Mouse (Mus musculus): Measurements from ENCODE around the gene 4930402H24Rik.

4930402H24Rik gene

DNA sequence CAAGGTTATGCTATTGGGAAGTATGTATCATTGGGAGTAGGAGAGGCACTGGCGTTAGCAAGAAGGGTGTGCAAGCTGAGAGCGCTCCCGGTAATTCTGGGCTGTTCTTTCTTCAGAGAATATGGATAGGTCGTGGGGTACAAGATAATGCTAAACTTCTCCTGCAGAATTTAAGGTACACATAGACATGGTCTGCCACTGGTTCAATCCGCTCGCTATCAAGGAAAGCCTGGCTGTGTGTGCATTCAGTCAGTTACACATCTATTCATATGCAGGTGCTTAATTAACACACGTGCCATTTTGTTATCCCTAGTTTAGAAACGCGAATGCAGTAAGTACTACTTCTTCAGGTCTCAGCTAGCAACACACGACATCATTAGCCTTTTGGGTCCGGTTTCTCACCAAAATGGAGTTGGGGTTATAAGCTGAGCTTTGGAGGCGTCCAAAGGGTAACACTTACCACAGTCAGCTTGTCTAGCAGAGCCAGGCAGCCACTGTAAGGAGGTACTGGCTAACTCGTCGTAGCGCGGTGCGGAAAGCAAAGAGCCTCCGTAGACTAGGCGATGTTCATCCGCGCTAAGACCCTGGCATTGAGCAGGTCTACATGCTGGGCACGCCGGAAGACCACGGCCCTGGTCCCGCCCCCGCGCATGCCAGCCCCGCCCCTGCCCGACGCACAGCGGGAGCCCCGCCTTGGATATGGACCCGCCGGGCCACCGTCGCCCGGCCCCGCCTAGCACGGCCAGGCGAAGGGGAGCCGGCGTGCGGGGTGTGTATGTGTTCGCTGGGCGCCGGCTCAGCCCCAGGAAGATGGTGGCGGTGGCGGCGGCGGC is at the start of gene 4930402H24Rik, which contains the start of gene Atrn:
Gene 4930402H24Rik, minus strand, starts transcription at position 656 of the 833 bp plus-strand sequence.
Gene Atrn, plus strand, starts transcription at position 745 of the 833 bp plus-strand sequence.
- peak; percentile 78 for DNase-seq (ENCODE audit: low read depth, low spot score)

DNA sequence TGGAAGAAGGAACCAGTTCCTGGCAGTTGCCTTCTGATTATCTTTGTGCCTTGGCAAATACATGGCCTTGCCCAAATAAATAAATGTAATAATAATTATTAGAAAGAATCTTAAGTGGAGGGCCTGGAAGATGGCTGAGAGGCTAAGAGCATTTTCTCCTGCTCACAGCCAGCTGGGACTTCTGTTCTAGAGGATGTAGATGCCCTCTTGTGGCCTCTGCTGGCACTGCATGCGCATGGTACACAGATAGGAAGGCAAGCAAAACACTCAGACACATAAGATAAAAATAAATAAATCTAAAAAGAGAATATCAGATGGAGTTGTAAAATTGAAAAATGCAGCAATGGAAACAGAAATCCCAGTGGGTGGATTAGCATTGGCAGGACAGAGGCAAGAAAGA is 44.3 kb upstream of the 4930402H24Rik start:
- DNase-seq (ENCODE audit: low read depth, low spot score), result peak; percentile 66

DNA sequence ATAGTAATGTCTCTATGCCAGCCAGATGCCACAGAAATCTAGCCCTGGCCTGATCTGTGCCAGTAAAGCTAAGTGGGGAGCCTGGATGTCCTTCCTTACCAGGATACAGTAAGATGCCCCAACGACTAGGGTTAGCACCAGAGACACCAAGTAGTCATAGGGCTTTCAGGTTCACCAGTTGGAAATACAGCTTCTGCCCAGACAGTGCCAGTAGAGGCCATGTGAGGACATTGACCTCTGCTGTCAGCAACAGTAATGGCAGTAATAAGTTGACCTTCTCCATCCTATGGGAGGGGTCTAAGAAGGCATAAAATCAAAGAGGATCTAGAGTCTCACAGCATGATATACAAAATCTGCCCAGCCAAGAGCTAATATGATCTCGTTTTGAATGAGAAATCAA is 43.6 kb upstream of the 4930402H24Rik start:
- DNase-seq (ENCODE audit: low read depth, low spot score), result no peak

DNA sequence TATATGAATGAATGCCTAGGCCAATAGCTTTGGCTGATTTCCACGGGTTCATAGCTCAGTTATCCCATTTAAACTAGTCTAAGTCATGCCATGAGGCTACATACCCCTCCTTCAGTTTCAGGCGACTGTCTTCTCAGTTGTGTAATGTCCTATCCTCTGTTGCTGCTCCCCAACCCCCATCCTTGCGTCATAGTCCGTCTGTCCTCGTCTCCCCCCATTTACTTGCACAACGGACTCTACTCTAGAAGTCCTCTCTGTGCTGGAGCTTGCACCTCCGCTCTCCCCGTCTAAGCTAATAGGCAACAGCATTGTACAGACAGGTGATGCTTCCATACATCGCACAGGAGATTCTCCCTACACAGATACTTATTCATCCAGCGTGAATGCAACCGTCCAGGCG is 26.7 kb upstream of the 4930402H24Rik start:
- DNase-seq (ENCODE audit: low read depth, low spot score), result no peak

DNA sequence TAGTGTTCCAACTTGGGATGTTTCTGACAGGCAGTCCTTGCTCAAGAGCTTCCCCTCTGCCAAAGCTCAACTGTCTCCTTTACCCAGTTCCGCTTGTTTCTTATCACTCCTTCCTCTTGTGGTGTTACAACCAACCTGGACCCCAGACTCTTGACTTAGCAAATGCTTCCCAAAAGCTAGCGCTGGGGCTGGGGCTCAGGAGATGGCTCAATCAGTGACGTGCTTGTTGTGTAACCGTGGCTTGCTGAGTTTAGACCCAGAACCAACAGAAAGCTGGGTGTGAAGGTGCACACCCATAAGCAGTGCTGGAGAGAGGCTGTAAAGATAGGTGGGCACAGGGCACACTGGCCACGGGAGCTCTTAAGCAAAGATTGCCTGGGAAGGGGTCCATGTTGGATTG is 23.8 kb upstream of the 4930402H24Rik start:
- DNase-seq (ENCODE audit: low read depth, low spot score), result no peak

DNA sequence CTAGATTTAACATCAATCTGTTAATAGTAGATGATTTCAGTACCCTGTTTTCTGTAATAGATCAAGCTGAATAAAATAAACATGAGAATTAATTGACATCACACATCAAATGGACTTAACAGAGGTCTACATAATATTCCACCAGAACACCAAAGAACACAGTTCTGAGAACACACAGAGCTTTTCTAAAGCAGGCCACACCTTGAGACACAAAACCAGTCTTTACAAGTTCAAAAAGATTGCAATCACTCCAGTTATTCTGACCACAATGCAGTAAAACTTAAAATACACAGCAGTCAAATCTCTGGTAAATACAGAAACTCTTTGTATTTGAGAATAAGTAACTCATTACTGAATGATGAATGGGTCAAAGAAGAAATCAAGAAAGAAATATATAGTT is 22.3 kb upstream of the 4930402H24Rik start:
- DNase-seq (ENCODE audit: low read depth, low spot score), result no peak

DNA sequence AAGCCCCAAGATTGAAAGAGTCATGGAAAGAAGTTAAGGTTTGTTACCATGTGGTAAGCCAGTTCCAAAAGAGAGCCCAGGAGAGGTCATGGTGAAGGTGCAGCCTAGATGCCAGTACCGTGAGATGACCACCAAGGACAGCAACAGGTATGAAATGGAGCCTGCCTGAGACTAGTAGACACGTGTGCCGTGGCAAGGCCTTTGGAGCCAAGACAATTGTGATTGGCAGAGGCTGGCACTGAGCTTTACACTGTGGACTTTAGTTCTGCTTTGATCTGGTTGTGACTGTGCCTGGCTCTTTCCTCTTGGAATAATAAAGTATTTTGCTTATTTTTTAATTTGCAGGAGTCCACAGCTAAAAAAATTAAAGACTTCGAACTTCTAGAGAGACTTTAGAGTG is 21.8 kb upstream of the 4930402H24Rik start:
- DNase-seq (ENCODE audit: low read depth, low spot score), result no peak

DNA sequence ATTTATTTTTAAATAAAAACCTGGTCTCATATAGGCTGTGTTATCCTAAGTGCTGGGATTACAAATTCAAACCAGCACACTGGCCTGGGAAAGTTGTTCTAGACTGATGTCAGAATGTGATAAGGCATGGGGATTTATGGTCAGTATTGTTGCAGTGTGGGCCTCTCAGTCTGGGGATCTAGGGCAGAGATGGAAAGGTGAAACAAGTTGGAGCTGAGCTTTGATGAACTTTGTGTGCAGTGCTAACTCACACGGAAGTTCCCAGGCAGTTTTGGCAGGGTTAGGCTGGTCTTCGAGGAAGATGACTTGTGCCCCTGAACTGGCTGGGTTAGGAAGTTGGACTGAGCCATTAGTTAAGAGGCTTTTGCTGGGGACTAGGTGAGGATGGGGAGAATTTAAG is 18.7 kb upstream of the 4930402H24Rik start:
- no peak for DNase-seq (ENCODE audit: low read depth, low spot score)

DNA sequence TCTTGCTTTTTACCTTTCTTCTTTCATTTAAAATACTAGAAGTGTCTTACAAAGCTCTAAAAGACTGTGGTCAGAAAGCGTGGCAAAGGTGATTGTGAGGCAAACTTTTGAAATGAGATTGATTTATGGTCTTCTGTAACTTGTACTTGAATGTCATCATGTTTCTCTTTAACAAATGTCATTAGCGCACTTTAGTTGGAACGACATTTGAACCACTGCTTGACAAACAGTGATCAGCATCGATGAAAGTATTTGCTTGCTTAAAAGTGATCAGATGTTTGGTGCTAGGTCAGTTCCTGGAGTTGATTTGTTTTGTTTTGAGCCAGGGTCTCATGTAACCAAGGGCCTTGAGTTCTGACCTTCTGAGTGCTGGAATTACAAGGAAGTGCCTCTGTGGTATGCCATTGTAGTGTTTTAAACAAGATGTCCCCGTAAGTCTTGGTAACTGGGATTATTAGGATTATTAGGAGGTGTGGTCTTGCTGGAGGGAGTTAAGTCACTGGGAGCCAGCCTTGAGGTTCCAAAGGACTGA is 12.9 kb upstream of the 4930402H24Rik start:
- DNase-seq (ENCODE audit: low read depth, low spot score), result no peak

DNA sequence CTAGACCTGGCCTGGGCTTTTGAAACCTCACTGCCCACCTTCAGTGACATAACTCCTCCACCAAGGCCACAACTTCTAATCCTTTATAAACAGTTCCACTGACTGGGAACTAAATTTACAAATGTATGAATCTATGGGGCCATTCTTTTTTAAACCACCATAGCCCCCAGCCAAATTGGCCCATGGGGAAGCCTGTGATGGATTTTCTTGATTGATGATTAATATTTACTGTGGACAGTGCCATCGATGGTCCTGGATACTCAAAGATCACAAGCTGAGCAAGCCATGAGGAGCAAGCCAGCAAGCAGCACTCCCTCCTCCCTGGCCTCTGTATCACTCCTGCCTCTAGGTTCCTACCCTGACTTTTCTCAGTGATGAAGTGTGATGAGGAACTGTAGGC is 11.5 kb upstream of the 4930402H24Rik start:
- DNase-seq (ENCODE audit: low read depth, low spot score), result no peak

DNA sequence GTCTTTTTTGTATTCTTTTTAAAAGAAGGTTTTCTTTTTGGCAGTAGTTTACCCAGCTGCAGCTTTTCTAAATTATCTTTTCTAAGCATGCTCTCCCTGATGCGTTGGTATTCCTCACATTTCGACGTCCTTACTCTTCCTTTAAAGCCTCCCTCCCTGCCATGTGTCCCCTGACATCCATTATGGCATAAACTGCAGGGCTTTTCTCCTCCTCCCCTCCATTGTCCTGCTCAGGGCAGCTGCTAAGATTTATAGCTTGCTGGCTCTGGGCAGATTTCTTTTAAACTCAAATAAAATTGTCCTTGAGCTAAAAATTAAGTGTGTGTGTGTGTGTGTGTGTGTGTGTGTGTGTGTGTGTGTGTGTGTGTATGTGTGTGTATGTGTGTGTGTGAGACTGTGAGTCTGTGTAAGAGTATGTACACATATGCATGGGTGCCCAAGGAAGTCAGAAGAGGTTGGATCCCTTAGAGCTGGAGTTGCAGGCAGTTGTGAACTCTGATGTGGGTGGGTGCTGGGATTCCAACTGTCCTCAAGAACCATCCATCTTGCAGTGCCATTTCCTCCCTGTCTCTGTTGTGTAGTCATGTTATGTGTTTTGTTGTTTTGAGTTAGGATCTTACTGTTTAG is 10.4 kb upstream of the 4930402H24Rik start:
- no peak for DNase-seq (ENCODE audit: low read depth, low spot score)

DNA sequence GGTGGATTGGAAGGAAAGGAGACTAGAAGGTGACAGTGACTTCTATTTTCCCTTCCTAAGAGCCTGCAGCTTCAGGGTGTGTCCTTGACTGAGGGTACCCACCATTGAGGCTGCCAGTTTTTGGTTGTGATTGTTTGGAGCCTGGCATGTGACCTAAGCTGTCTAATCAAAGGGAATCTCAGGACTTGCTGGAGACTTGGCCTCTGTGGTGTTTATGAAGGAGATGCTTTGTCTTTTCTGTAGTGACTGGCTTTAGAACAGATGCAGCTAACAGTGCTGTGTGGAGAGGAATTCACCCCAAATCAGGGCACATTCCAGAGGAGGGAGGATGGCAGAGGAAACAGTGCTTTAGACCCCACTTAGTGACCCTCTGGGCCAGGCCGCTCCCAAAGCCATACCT is 8.7 kb upstream of the 4930402H24Rik start:
- no peak for DNase-seq (ENCODE audit: low read depth, low spot score)

DNA sequence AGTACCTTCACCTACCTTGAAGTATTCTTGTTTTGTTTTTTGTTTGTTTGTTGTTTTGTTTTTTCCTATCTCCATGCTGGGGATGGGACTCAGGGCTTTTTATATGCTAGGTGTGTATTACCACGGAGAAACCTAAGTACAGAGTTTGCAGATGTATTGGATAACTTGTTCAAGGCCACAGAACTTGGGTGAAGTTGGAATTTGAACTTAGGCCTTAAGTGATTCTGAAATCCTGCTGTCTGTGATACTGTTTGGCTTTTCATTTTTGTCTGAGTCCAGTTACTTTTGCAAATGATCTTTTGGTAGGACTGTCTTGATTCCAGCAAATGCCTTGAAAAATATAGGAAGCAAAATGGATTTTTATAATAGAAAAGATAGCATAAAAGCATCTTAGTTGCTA is 5.5 kb upstream of the 4930402H24Rik start:
- no peak for DNase-seq (ENCODE audit: low read depth, low spot score)

DNA sequence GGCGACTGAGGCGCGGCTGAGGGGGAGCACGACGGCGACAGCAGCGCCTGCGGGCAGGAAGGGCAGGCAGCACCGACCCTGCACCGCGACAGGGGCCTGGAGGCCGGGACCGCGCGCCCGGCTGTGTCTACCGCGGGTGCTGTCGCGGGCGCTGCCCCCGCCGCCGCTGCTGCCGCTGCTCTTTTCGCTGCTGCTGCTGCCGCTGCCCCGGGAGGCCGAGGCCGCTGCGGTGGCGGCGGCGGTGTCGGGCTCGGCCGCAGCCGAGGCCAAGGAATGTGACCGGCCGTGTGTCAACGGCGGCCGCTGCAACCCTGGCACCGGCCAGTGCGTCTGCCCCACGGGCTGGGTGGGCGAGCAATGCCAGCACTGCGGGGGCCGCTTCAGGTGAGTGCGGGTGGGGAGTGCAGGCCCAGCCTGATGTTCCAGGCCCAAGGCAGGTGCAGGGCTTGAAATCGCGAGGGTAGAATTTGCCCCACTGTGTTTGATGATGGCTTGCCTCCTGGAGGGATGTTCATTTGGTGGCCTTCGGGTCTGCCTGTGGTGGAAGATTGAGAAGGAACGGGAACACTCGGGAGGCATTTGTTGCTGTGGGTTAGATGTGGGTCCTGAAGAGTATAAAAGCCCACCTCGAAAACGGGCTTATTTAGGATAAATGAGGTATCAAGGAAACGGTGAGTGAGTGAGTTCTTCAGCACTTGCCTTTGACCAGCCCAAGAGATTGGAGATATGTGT is 544 bp upstream of the 4930402H24Rik start:
- no peak for DNase-seq (ENCODE audit: low read depth, low spot score)

DNA sequence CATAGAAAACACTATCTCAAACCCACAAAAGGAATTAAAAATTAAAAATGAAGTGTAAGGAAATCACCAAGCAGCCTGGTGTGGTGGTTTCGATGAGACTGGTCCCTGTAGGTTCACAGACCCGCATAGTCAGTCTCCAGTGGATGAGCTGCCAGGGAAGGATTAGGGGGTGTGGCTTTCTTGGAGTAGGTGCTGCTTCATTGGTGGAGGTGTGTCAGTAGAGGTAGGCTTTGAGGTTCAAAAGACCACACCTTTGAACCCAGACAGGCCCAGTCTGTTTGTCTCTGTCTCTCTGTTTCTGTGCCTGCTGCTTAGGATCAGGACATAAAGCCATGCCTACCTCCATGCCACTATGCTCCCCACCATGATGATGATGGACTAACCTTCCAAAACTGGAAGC is 7.4 kb downstream of the 4930402H24Rik start:
- no peak for DNase-seq (ENCODE audit: low read depth, low spot score)

DNA sequence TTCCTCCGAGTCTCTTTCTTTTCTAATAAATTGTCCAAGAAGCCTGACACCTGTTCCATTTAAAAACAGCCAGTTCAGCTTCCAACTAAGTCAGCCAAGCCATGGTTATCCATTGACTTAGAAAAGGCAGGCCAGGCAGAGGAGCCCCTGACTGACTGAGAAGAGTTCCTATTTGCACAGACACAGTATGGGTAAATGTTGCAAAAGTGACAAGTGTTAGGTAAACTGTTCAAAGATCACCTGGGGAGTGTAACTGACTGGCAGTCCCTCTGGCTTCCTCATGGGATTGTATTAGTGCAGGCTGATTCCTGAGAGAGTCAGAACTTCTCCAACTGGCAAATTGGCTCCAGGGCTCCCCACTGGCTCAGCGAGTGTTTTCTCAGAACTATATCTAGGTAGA is 8.3 kb downstream of the 4930402H24Rik start:
- no peak for DNase-seq (ENCODE audit: low read depth, low spot score)

DNA sequence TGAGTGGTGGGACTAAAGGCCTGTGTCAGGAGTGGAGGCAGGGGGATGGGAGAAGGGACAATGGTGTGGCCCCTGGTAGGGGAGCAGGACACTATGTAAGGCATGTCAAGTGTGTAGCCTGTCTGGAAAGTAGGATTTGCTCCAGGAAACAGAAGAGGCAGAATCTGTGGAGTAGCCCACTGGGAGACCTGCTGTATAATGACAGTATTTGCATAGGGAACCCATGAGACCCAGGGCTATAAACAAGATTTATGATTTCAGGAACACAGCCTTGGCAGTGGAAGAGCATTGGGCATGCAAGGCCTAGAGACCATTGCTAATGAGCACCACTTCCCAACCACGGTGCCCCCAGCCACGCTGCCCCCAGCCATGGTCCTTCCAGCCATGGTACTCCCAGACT is 9.3 kb downstream of the 4930402H24Rik start:
- no peak for DNase-seq (ENCODE audit: low read depth, low spot score)

DNA sequence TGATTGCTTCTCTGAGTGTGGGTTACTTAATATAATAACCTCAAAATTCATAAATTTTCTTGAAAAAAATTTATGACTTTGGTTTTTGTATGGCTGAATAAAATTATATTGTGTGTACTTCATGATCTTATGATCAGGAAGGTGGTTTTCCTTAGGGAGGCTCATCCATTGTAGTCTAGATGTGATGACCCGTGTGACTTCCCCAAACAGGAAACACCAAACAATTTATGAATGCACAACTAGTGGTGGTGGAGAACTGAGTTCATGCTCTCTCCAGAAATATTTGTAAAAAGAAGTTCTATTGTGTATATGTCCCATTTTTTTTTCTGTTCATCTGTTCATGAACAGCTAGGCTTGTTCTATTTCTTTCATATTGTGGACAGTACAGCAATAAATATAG is 18.8 kb downstream of the 4930402H24Rik start:
- no peak for DNase-seq (ENCODE audit: low read depth, low spot score)

DNA sequence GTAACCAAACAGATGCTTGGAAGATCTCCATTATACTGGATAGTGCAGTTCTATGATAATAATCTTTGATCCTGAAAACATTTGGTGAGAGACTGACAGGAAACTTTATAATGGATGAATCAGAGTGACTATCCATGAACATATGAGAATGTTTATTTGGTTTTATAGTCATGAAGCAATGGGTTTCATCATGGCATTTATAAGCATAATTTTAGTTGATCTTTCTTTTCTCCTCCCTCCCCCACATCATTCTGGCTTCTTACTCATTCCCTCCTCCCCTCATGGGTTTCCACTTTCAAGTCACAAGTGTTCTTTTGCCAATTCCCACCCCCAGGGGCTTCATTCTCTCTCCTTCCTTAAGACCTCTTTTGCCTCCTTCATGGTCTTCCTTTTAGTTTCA is 19.2 kb downstream of the 4930402H24Rik start:
- DNase-seq (ENCODE audit: low read depth, low spot score), result no peak

DNA sequence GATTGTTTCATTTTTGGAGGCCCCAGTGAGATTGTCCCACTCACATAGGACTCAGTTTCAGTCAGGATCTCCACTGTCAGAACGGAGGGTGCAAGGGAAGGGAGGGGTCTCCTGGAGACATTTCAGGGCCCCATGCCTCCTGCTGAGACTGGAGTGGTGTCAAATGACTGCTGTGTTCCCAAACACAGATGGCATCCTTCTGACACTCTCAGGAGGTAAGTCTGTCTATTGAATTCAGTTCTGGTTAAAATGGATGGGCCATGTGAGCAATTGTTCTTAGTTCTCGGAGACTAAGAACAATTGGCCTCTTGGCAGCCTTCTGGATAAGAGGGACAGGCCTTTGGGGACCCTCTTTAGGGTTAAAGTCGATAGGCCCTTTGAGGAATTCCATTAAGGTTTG is 28.8 kb downstream of the 4930402H24Rik start:
- no peak for DNase-seq (ENCODE audit: low read depth, low spot score)

DNA sequence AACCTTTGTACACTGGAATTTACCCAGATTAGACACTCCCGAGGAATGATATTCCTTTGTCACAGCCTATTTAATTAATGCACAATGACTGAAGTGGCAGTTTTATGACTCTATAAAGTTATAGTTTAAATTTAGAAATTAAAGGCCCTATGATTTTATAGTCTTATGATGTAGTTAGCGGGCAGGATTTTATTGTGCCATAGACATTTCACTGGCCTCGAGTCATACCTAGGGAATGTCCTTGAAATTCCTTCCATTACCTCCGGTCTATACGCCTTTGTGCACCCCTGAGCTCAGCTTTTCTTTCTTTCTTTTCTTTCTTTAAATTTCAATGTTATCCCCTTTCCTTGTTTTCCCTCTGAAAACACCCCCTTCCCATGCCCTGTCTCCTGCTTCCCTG is 35.3 kb downstream of the 4930402H24Rik start:
- DNase-seq (ENCODE audit: low read depth, low spot score), result no peak

DNA sequence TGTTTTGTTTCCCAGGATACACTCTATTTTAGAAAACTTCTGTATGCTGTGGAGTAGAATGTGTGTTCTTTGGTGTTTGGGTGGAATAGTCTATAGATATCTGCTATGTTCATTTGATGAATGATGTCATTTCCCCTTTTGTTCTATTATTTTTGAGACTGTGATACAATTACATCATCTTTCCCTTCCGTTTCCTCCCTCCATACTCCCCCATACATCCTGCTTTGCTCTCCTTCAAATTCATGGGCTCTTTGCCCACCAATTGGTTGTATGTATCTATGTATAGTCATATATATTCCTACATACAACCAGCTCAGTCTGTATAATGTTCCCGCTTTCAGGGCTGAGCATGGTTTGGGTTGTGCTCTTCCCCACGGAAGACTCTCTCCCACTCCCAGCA is 44.1 kb downstream of the 4930402H24Rik start:
- DNase-seq (ENCODE audit: low read depth, low spot score), result no peak
